Mouse (Mus musculus) hindbrain, embryonic 12.5 days (tissue): Measurements from ENCODE around the gene Adss. TPM values are rescaled to one million over a fixed set of nuclear protein-coding genes. Genes with fewer than 3 reads are reported as not detected.

Source experiments
- ATAC-seq: fragments of 200-750 bp; cut with Nextera tagmentation; 2 replicates; pipeline ENCODE4 v1.8.0; 2017; ENCODE audit warnings: moderate TSS enrichment; ENCODE audit not compliant: low FRiP score
- H3K27ac ChIP-seq: fragments of 300-500 bp; sonication (generic); 2 replicates; pipeline ENCODE4 v1.5.1; 2016; ENCODE audit warnings: mild to moderate bottlenecking
- H3K27me3 ChIP-seq: fragments of 300-500 bp; sonication (generic); 2 replicates; pipeline ENCODE4 v1.6.1; 2016; ENCODE audit warnings: mild to moderate bottlenecking
- H3K36me3 ChIP-seq: fragments of 300-500 bp; sonication (generic); 2 replicates; pipeline ENCODE4 v1.6.1; 2016; ENCODE audit warnings: mild to moderate bottlenecking
- H3K4me1 ChIP-seq: fragments of 300-500 bp; sonication (generic); 2 replicates; pipeline ENCODE4 v1.6.1; 2016
- H3K4me2 ChIP-seq: fragments of 300-500 bp; sonication (generic); replicated peaks from 2 replicates; pipeline ENCODE4 v1.6.1; 2016; ENCODE audit warnings: mild to moderate bottlenecking
- H3K4me3 ChIP-seq: fragments of 300-500 bp; sonication (generic); 2 replicates; pipeline ENCODE4 v1.5.1; 2016; ENCODE audit warnings: mild to moderate bottlenecking
- H3K9ac ChIP-seq: fragments of 300-500 bp; sonication (generic); 2 replicates; pipeline ENCODE4 v1.6.1; 2016; ENCODE audit warnings: mild to moderate bottlenecking, moderate library complexity
- H3K9me3 ChIP-seq: fragments of 300-500 bp; sonication (generic); replicated peaks from 2 replicates; pipeline ENCODE4 v1.6.1; 2016; ENCODE audit warnings: mild to moderate bottlenecking
- WGBS: fragments of 180-500 bp; shearing (Covaris S2); methylation state at CpG from one replicate; pipeline ENCODE4 v1.1.7; 2016; 5-methylcytosine and 5-hydroxymethylcytosine counted together
- polyA plus RNA-seq: library from polyadenylated mRNA; unstranded; fragments of >200 nt; fragmentation: Nextera tagmentation; extraction: Ambion mirVana; gene quantifications from 2 replicates; pipeline ENCODE4 v1.2.1, GENCODE M21; 2016

Adss gene
- polyA plus RNA-seq, 1 experiment from 2014 or later, result 51.5 TPM

DNA sequence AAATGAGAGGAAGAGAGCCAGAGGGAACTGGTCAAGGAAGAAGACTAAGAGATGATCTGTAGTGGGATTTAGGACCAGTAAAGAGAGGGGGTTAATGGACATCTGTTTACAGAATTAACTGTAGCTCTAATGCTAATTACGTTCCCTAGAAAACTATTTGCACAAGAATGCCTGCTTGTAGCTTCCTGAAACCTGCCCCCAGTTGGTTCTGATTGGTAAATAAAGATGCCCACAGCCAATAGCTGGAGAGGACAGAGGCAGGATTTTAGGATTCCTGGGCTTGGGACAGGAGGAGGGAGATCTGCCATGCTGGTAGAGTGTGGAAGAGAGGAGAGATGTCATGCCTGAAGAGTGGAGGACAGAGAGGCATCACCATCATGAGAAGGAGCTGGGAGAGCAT is 42.8 kb downstream of the Adss start:
- Histone ChIP-seq H3K9me3 (peaks cover 26% of the 10 kb centered on the region), H3K4me2 (no peak overlapping the region), H3K36me3 (no peaks in the 10 kb centered on the region), H3K4me3 (no peak overlapping the region), H3K9ac (no peak overlapping the region), H3K27me3 (no peaks in the 10 kb centered on the region), H3K4me1 (no peaks in the 10 kb centered on the region), H3K27ac (no peak overlapping the region)
- 50% methylated on average over 1 of the region's 1 CpGs for WGBS
- ATAC-seq, result no peak

DNA sequence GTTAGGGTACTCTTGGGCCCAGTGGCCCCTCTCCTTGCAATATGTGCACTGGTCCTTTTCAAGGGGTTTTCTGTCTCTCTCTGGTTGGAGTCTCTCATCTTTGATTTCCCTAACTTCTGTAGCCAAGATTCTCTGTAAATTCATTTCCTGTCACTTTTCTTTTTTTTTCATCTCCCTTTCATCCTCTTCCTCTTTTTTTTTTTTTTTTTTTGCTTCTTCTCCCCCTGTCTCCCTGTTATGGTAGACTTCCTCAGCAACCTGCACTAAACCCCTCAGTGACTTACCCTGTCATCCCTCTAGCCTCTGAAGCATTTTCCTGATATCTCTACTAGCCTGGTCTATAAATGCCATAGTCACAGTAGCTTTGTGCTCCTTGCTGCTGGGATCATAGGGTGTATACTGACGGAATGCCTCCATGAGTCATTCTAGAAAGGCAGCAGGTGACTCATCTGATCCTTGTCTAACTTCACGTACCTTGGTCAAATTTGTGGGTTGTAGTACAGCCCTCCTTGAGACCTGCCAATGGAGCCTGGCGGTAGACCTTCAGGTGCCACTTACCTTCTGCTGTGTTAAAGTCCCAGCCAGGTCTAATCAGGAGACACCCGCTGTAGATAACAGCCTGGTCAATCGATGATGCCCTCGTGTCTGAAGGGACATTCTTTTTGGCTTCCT is 48.3 kb downstream of the Adss start:
- Histone ChIP-seq H3K9ac (no peak overlapping the region), H3K27me3 (no peaks in the 10 kb centered on the region), H3K9me3 (peaks cover 26% of the 10 kb centered on the region), H3K4me3 (no peak overlapping the region), H3K36me3 (no peaks in the 10 kb centered on the region), H3K4me1 (no peaks in the 10 kb centered on the region), H3K27ac (no peak overlapping the region), H3K4me2 (no peak overlapping the region)
- no peak for ATAC-seq
- over 99% methylated on average over 6 of the region's 6 CpGs for WGBS

DNA sequence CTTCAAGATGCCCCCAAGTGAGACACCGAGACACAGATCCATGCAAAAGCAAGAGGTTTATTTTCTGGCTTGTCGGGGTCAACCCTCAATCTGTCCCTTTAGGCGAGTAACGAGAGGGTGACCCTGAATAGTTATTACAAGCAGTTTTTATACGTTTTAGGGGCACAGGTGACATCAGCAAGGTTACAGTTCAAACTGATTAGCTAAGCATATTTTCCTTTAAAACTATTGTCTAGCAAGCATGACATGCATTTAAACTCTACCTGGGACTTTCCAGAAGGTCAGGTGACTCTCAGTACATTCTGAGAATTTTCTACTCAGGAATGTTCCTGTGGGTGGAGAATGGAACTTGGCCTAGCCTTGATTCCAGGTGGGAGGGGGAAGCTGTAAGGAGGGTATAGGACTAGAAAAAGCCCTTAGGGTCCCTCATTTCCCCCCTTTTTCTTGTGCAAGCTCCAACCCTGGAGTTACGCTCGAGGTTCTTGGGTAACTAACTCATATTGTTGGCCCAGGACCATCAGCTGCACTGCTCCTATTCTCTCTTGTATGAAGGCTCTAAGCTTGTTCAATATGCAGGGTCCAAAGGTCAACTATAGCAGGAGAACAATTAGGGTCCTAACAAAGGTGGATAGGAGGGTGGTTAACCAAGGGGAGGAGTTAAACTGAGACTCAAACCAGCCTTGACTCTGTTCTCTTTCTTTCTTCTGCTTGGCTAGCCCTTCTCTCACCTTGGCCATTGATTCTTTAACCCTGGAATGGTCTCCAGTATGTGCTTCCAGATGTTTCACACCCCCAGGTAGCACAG is 51.6 kb downstream of the Adss start:
- Histone ChIP-seq H3K9me3 (peaks cover 10% of the 10 kb centered on the region), H3K4me3 (no peak overlapping the region), H3K36me3 (no peaks in the 10 kb centered on the region), H3K4me2 (no peak overlapping the region), H3K27me3 (no peaks in the 10 kb centered on the region), H3K9ac (no peak overlapping the region), H3K27ac (no peak overlapping the region), H3K4me1 (no peaks in the 10 kb centered on the region)
- no peak for ATAC-seq
- WGBS, result 79% methylated on average over 7 of the region's 7 CpGs

DNA sequence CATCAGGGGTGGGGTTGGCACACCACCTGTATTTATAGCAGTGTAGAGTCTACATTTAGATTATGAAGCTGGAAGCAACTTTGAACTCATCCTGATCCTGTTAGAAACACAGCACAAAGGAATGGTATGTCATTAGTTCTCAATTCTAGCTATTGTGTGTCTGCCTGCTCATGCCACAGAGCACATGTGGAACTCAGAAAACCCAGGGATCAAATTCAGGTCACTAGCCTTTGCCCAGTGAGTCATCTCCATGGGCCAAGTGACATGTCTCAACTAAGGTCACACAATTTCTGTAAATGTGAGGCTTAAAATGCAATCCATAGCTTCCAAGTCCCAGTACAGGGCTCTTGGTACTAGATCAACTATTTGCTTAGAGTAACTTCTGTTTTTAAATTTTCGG is 54.2 kb downstream of the Adss start:
- Histone ChIP-seq H3K9me3 (no peaks in the 10 kb centered on the region), H3K4me1 (no peaks in the 10 kb centered on the region), H3K36me3 (no peaks in the 10 kb centered on the region), H3K9ac (no peak overlapping the region), H3K27me3 (no peaks in the 10 kb centered on the region), H3K27ac (no peak overlapping the region), H3K4me3 (no peak overlapping the region), H3K4me2 (no peak overlapping the region)
- no peak for ATAC-seq
- 86% methylated on average over 1 of the region's 1 CpGs for WGBS

DNA sequence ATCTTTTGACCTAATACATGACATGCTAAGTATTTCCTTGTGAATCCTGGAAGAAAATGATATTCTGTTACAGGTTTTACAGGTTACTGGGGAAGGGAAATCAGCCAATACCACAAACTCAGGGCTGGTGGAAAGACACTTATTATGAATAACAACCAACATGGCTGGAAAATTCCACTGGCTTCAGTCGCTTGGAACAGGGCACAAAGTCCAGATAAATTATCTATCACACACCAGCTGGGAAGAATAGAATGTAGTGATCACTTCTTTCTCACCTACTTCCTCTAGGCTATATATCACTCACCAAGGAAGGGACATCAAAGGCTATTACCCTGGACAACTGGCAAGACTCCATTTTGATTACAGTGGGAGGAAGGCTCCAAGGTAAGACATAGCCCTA is 55.6 kb downstream of the Adss start:
- Histone ChIP-seq H3K9ac (no peak overlapping the region), H3K4me3 (no peak overlapping the region), H3K4me1 (no peaks in the 10 kb centered on the region), H3K36me3 (no peaks in the 10 kb centered on the region), H3K27me3 (no peaks in the 10 kb centered on the region), H3K27ac (no peak overlapping the region), H3K4me2 (no peak overlapping the region), H3K9me3 (no peaks in the 10 kb centered on the region)
- 69% methylated on average over 1 of the region's 1 CpGs for WGBS
- no peak for ATAC-seq

DNA sequence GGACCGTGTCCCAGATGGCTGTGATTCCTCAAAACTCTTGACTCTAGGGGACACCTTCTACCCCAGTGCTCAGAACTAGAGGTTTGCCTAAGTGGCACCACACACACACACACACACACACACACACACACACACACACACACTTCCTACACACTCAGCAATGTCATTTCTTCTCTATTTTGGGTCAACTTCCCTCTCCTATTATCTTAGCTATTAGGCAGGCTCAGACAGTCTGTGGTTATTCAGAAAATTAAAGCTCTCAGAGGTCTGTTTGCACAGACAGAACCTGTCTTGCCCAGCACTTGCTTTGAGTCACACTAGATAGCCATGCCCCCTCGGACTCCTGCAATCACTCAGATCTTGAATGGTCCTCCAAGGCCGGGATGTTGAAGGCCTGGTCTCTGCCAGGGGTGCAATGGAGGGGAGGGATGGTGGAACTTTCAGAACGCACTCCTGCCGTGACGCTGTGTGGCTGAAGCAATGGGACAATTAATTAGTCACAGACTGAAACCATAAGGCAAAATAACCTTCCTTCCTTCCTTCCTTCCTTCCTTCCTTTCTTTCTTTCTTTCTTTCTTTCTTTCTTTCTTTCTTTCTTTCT is 58.7 kb downstream of the Adss start:
- ATAC-seq, result no peak

DNA sequence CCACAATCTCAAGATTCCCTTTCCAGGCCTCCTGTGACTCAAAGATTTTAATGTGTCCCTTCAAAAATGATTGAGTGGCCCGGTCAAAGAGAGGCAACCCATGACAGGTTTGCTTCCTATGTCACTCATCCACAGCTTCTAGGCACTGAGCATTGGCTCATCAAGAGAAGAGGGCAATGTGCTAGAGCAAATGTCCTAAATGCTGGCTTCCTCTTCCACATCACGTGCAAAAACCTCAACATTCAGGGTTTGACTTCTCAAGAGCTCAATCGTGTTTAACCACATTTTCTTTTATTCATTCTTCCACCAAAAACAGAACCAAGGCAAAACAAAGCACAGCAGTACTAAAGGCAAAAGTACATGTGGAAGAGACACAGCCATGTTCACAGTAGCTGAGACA is 64.3 kb downstream of the Adss start:
- Histone ChIP-seq H3K4me2 (no peak overlapping the region), H3K9ac (no peak overlapping the region), H3K9me3 (no peaks in the 10 kb centered on the region; the same call in 1 of the 2 replicates), H3K36me3 (no peaks in the 10 kb centered on the region), H3K4me1 (no peaks in the 10 kb centered on the region), H3K27ac (no peak overlapping the region), H3K4me3 (no peak overlapping the region), H3K27me3 (no peaks in the 10 kb centered on the region)
- no peak for ATAC-seq
- 83% methylated on average over 3 of the region's 3 CpGs for whole genome bisulfite sequencing

More for the DNA sequence above, 58.7 kb downstream of the Adss start:
- Histone ChIP-seq H3K9ac (no peak overlapping the region), H3K4me3 (no peak overlapping the region), H3K27me3 (no peaks in the 10 kb centered on the region), H3K4me2 (no peak overlapping the region), H3K36me3 (no peaks in the 10 kb centered on the region), H3K27ac (no peak overlapping the region), H3K4me1 (no peaks in the 10 kb centered on the region), H3K9me3 (no peaks in the 10 kb centered on the region)
- 60% methylated on average over 6 of the region's 6 CpGs for WGBS

DNA sequence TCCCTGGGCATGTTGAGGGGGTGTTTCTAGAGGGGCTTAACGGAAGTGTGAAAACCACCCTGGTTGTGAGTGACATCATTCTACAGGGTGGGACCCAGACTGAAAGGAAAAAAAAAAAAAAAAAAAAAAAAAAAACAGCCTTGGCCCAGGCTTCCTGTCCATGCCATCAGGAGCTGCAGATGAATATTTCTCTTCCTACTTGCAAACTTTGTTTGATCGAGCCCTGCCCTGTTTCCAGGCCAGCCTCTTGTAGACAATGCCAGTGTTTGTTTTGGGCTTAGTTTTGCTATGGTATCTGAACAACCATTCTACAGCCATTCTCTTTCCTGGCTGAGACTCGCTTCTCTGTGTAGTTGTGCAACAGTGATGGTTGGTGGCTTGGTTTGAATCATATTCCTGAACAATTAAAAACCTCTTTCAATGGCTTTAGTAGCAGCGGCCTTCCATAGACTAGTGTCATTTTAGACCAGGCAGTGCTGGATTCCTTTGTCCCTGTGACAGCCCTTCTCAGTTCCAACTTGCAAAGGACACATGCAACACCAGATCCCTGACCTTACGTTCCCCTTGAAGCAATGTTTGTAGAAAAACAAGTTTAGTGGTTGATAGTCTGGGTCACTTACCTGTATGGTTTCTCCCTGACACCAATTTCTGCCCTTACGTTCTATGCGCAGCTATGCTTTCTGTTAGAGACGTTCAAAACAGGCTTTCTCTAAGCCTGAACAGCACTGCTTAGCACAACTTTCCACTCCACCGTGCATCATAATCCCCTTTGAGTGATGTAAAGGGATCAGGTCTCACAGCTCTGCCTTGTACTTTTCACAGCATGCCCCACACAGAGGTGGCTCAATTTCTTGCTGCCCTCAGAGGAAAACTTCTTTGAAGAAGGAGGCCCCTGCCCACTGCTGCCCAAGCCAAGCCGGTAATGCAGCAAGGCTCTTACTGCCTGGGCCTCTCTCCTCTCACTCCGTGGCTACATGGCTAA is 67.0 kb downstream of the Adss start, which contains the start of gene 1700016C15Rik:
Gene 1700016C15Rik, plus strand, starts transcription at position 772 of the 982 bp plus-strand sequence.
- Histone ChIP-seq H3K9me3 (no peaks in the 10 kb centered on the region; the same call in 1 of the 2 replicates), H3K27me3 (no peaks in the 10 kb centered on the region), H3K4me1 (no peaks in the 10 kb centered on the region), H3K9ac (no peak within 1 kb of the TSS), H3K36me3 (no peaks in the 10 kb centered on the region), H3K4me2 (no peak within 1 kb of the TSS), H3K27ac (no peak within 1 kb of the TSS), H3K4me3 (no peak within 1 kb of the TSS)
- WGBS, result 70% methylated on average over 11 of the region's 11 CpGs
- ATAC-seq, result no peak

DNA sequence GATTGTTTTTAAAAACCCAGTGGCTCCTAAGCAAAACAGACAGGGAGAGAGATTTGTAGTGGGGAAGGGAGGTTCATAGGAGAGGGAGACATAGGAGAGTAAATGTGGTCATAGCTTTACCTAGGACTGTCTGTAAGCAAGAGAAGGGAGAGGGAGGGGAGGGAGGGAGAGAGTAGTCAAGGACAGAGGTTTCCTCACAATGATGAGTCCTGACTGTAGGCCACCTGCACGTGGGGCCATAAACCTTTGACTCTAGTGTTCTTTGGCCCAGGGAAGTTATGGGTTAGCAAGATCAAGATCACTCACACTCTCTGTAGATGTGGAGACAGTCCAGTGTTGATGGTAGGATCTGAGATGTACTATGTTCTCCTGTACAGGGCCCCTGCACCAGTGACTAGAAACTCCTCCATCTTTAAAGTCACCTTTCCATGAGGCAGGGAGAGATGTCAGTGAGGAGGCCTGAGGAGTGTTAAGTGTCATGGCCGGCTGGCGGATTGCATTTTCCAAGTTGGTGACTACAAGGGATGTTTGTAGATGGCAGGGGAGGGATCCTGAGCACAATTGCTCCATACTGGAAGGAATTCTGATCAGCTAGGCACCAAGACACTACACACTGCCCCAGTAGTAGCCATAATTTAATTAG is 68.3 kb downstream of the Adss start:
- H3K36me3 ChIP-seq, result no peaks in the 10 kb centered on the region
- H3K9me3 ChIP-seq, result no peaks in the 10 kb centered on the region; the same call in 1 of the 2 replicates
- no peak overlapping the region for H3K27ac ChIP-seq
- no peaks in the 10 kb centered on the region for H3K27me3 ChIP-seq
- whole genome bisulfite sequencing, result 90% methylated on average over 3 of the region's 3 CpGs
- no peak overlapping the region for H3K4me2 ChIP-seq
- ATAC-seq, result no peak
- H3K4me3 ChIP-seq, result no peak overlapping the region
- H3K9ac ChIP-seq, result no peak overlapping the region
- no peaks in the 10 kb centered on the region for H3K4me1 ChIP-seq

DNA sequence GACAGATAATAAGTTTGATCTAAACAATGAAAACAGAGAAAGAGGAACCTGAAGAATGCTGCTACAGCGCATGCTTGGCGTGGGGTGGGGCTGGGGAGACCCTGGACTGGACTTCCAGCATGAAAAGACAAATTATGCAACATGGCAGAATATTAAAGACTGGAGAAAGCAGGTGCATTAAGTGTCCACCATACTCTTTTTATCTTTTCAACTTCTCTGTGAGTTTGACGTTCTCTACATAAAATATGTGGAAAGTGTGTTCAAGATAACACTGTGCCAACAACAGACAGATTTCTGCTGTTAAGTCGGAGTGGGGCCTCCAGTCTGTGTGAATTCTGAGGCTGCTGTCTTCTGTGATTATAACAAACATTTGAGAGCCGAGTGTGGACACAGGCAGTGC is 69.4 kb downstream of the Adss start:
- 86% methylated on average over 5 of the region's 5 CpGs for WGBS

DNA sequence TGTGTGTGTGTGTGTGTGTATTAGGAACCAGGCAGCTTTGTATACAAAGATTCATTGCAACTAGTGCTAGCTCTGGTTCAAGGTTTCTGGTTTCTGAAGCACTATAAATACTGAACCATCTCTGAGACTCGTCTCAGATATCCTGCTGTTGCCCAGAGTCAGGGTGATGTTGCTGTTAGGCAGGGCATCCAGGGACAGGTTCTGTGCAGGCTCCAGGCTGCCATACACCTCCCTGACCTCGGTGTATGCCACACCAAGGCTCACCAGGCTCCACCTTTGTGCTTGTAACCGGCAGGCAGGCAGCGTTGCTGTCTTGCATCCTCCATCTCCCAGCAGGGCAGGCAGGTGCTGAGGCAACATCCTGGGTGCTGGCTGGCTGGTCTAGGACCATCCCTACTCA is 72.5 kb downstream of the Adss start:
- Histone ChIP-seq H3K4me1 (peaks cover 2% of the 10 kb centered on the region), H3K9ac (no peak overlapping the region), H3K4me2 (no peak overlapping the region), H3K4me3 (no peak overlapping the region), H3K36me3 (no peaks in the 10 kb centered on the region), H3K9me3 (no peaks in the 10 kb centered on the region), H3K27me3 (no peaks in the 10 kb centered on the region), H3K27ac (no peak overlapping the region)
- 81% methylated on average over 4 of the region's 4 CpGs for WGBS
- no peak for ATAC-seq

More for the DNA sequence above, 69.4 kb downstream of the Adss start:
- H3K36me3 ChIP-seq, result no peaks in the 10 kb centered on the region
- ATAC-seq, result no peak
- H3K4me1 ChIP-seq, result no peaks in the 10 kb centered on the region
- no peak overlapping the region for H3K27ac ChIP-seq
- no peak overlapping the region for H3K9ac ChIP-seq
- H3K27me3 ChIP-seq, result no peaks in the 10 kb centered on the region
- H3K4me3 ChIP-seq, result no peak overlapping the region
- H3K9me3 ChIP-seq, result no peaks in the 10 kb centered on the region; the same call in 1 of the 2 replicates
- no peak overlapping the region for H3K4me2 ChIP-seq
